Mouse (Mus musculus): ENCODE results near the gene Tmem170b.

Tmem170b gene

GRCm38 (mm10) chr13:41611046-41611445 is 5.3 kb downstream of the Tmem170b start:
- in situ Hi-C loops (cut with MboI, MseI), result no loop called here

- in situ Hi-C loops (cut with MboI, MseI), result no loop called here
These were observed 8.8 kb downstream of the Tmem170b start for GRCm38 (mm10) chr13:41614539-41614938.

GRCm38 (mm10) chr13:41614982-41615381 is 9.3 kb downstream of the Tmem170b start:
- in situ Hi-C loops (cut with MboI, MseI), result no loop called here

- in situ Hi-C loops (cut with MboI, MseI), result no loop called here
These were observed 13.8 kb downstream of the Tmem170b start for GRCm38 (mm10) chr13:41619470-41619869.

- in situ Hi-C loops (cut with MboI, MseI), result no loop called here
These were observed 14.4 kb downstream of the Tmem170b start for GRCm38 (mm10) chr13:41620132-41620531.

GRCm38 (mm10) chr13:41624123-41624522 is 18.4 kb downstream of the Tmem170b start:
- in situ Hi-C loops (cut with MboI, MseI), result no loop called here

- in situ Hi-C loops (cut with MboI, MseI), result no loop called here
These were observed 19.5 kb downstream of the Tmem170b start for GRCm38 (mm10) chr13:41625248-41625647.

- in situ Hi-C loops (cut with MboI, MseI), result no loop called here
These were observed 21.7 kb downstream of the Tmem170b start for GRCm38 (mm10) chr13:41627277-41627916.

GRCm38 (mm10) chr13:41634401-41634818 is 28.7 kb downstream of the Tmem170b start:
- in situ Hi-C loops (cut with MboI, MseI), result loop anchor here (5.0 kb wide), 1 partner anchor 332 kb away; no protein-coding TSS in a partner anchor

- in situ Hi-C loops (cut with MboI, MseI), result loop anchor here (5.0 kb wide), 1 partner anchor 66 kb away; no protein-coding TSS in a partner anchor
These were observed 32.4 kb downstream of the Tmem170b start for GRCm38 (mm10) chr13:41638083-41638482.

GRCm38 (mm10) chr13:41642851-41643250 is 37.1 kb downstream of the Tmem170b start:
- in situ Hi-C loops (cut with MboI, MseI), result no loop called here

- in situ Hi-C loops (cut with MboI, MseI), result no loop called here
These were observed 38.1 kb downstream of the Tmem170b start for GRCm38 (mm10) chr13:41643798-41644197.

GRCm38 (mm10) chr13:41644591-41645482 is 39.1 kb downstream of the Tmem170b start:
- in situ Hi-C loops (cut with MboI, MseI), result no loop called here

- in situ Hi-C loops (cut with MboI, MseI), result no loop called here
These were observed 39.8 kb downstream of the Tmem170b start for GRCm38 (mm10) chr13:41645483-41645859.

- in situ Hi-C loops (cut with MboI, MseI), result no loop called here
These were observed 42.3 kb downstream of the Tmem170b start for GRCm38 (mm10) chr13:41647976-41648375.

GRCm38 (mm10) chr13:41650665-41651064 is 45.0 kb downstream of the Tmem170b start:
- in situ Hi-C loops (cut with MboI, MseI), result loop anchor here (5.0 kb wide), 1 partner anchor 652 kb away; the partner anchor contains the start of gene Edn1

- in situ Hi-C loops (cut with MboI, MseI), result loop anchor here (5.0 kb wide), 1 partner anchor 649 kb away; the partner anchor contains the start of gene Edn1
These were observed 48.1 kb downstream of the Tmem170b start for GRCm38 (mm10) chr13:41653791-41654190.

- in situ Hi-C loops (cut with MboI, MseI), result no loop called here
These were observed 49.9 kb downstream of the Tmem170b start for GRCm38 (mm10) chr13:41655576-41656090.

- in situ Hi-C loops (cut with MboI, MseI), result no loop called here
These were observed 54.5 kb downstream of the Tmem170b start for GRCm38 (mm10) chr13:41660052-41660793.

- in situ Hi-C loops (cut with MboI, MseI), result no loop called here
These were observed 55.4 kb downstream of the Tmem170b start for GRCm38 (mm10) chr13:41661116-41661515.

GRCm38 (mm10) chr13:41662401-41663070 is 56.8 kb downstream of the Tmem170b start:
- in situ Hi-C loops (cut with MboI, MseI), result no loop called here

Data from regulatory T cell (primary cell).